Mouse (Mus musculus): Measurements from ENCODE around the gene Lenep.

Gene Lenep

DNA sequence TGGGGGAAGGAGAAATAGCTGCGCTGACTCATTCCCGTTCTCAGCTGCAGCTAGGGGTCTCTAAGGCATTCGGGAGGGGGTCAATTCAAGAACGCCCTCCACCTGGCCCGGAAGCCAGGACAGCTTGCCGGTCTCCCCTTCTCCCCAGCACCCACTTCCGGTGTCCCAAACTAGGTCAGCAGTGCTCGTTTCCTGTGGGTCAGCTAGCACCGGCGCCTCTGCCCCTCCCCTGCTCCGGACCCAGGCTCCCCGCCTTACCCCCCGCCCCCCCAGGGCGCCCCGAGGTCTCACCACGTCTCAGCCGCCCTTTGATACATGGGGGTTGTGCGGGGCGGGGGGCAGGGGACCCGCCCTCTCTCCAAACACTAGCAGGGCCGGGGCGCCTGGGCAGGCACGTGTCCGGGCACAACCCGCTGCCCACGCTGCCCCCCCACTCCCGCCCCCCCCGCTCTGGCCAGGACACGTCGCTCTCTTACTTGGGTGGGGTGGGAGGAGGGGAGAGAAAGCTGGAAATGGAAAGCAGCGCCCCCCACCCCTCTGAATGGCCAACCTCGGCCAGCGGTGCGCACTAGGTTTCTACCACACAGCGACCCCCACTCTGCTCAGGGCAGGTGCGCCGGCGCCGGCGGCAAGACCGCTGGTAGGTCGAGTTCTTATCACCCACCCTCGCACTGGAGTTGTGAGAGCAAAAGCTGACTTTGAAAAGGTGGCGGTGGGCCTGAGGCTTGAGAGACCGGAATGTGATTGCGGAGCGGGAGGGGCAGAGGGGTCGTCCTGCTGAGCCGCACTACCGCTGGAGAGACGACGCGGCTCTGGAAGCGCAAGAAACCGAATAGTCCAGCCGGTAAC lies 10.7 kb downstream of the Lenep start:
- no peak for DNase-seq (ENCODE audit: low spot score in 2 of 2)

DNA sequence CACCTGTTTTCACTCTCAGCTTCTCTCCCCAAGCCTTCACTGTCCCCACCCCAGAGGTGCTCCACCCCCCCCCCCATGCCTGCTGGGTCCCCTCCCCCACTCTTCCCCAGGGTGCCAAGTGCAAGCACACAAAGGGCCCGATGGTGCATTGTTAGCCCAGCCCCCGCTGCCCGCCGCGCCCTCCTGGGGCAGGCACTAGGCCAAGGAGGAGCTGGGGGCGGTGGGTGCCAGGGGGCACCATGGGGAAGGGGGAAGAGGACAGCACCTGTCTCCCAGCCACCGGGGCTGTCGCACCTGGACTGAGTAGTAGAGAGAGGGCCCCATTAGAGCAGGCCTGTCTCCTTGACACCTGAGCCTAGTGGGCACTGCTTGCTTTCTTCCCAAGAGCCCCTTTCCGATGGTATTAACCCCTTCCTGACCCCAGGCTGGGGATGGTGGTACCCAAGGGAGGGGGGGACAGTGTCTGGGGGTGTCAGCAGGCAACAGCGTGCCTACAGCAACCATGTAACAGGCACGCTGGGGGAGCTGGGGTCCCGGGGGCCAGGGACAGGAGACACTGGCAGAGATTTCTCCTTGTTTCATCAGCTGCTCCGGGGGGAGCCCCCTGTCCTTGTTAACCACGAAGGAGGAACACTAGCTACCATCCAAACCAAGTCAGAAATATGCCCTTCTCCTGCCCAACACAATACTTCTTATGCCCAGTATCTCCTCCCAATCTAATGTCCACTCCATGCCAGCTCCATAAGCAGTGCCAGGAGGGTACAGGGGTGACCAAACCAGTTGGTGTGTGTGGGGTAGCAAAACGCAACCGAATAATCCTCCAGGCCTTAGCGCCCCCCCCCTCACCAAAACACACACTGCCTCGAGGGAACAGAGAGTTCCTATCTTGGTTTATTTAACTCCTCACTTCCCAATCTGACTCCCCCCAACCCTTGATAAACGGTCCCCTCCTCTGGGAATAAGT lies 11.6 kb downstream of the Lenep start:
- no peak for DNase-seq (ENCODE audit: low spot score in 2 of 2)

DNA sequence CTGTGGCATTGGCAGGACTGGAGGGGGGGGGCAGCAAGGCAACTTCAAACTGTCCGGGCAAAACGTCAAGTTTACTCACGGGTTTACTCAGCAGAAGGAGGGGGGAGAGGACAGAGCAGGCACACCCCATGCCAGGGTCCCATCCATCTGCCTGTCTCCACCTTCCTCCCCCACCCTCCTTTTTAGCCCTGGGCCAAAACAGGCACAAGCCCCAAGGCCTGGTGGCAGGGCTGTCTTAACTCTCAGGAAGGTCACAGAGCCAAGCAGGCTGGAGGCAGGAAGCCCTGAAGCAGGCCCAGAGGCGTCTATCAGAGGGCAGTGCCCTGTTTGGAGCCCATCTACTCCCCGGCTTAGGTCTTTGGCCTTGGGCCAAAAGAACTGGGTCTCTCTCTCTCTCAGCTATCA lies 12.5 kb downstream of the Lenep start:
- DNase-seq (ENCODE audit: low spot score in 2 of 2), result no peak

DNA sequence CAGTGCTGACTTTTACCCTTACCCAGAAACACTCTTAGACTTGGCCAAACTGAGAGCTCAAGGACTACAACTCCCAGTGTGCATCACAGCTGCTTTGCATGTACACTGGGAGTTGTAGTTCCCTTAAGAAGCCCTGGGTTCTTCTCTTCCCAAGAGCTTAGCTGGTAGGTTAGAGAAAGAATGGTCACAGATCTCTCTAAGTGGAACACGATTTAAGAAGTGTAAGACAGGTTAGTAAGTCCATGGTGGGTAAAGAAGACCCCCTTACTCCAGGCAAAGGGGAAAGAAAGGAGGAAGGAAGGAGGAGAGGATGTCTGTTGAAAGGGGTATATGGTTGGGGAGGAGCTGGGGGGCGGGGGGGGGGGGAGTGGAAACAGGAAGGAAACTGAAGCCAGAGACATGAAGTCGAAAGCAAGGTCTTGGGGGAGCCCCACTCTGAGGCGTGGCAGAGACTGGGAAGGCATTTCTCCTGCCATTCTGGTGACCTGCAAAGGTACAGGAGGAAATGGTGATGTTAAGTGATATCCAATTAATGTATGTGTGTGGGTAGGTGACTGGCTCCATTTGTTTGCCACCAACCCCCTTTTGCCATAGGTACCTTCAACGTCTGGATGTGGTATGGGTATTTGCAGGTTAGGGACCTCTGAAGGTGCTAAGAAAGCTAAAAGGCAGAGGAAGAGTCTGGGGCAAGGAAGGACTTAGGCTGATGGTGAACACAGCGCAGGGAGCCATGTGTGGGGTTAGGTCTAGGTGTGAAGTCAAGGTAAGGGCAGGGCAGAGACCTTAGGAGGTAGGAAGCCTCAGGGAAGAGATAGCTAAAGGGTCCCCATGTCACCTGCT lies 13.5 kb downstream of the Lenep start:
- no peak for DNase-seq (ENCODE audit: low spot score in 2 of 2)

DNA sequence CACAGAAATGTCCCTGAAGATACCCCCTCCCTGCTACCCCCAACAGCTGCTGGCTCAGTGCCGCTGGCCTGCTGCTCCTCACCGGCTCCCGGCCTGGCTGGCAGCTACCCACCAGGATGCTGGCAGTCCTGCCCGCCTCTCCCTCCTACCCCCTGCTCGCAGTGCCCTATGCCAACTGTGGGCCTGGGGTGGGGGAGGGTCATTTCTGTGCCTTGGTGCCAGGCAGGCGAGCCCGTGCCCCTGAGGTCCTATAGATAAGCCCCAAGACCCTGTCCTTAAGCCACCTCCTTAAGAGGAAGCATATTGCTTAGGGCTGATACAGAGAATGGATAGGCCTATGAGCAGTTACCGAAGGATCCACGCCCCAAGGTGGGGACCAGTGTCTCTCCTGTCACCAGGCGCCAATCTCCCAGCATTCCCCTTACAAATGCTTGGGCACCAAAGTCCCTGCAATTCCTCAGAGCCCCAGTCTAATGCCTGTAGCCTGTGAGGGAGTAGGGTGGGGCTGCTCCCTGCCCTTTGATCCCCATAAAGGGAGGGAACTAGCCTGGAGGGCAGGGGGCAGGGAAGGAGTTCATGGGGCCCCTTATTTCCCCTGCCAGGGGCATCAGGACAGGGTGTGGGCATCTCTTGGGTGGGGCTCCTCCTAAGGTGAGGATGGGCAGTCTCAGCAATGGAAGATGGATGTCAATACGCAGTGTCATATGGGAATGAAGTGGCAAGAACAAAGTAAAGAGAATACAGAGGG lies 14.3 kb downstream of the Lenep start:
- DNase-seq (ENCODE audit: low spot score in 2 of 2), result no peak

DNA sequence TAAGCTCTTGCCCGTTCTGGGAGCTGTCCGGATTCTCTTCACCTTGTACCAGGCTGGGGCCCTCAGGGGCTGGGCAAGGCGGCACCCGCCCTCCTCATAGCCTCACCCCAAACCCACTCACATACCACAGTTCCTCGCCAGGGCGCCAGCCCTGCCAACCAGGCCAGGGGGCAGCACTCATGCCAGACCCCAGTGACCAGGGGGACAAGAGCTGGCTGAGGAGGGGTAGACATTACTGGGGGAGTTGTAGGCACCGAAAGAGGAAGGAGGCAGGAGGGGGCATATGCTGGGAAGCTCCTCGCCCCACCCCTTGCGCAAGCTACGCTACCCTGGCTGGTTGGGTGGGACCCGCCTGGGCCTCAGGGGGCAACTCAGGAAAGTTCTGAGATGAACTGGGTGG lies 15.0 kb downstream of the Lenep start:
- no peak for DNase-seq (ENCODE audit: low spot score in 2 of 2)

DNA sequence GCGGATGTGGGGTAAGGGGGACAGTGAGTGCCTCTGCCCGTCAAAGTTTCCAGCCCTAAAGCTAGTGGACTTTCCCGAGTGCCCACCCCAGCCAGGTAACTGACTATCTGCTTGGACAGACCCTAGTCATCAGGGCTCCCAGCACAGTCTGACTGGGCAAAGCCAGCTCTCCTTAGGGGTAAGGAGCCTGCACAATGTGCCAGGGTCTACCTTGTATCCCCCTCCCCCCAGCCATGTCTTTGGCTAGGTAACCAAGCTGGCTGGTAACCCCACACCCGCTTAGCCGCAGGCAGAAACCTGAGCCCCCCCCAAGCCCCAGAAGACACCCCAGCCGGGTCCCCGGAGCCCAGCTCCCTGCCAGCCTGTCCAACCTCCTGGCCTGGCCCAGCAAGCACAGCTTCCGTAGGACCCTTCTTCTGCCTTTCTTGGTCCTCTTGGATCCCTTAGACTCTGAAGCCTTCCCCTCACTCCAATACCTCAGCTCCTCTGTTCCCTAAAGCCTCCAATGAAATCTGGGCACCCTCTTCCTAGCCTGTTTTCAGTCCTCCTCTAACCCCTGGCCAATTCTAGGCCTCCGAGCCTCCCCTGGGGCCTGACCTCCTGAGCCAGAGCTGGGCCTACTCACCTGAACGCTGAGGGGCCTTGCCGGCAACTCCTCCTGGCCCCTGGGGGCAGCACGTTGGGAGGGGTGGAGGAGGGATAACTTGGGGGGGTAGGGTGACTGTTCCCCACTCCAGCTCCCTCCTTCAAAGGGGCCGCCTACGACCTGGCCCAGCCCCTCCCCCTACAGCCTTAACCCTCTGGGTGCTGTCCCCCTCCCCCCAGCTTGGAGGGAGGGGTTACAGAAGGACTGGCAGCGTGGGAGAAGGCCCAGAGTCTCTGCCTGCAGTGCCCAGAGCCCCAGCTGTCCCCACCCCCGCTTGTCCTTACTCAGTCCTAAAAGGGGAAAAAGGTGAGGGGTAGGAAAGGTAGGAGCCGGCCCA lies 15.9 kb downstream of the Lenep start:
- DNase-seq (ENCODE audit: low spot score in 2 of 2), result no peak

GRCm38 (mm10) chr3:89385451-89385850 lies 17.1 kb downstream of the Lenep start:
- no peak for DNase-seq (ENCODE audit: low spot score in 2 of 2)

DNA sequence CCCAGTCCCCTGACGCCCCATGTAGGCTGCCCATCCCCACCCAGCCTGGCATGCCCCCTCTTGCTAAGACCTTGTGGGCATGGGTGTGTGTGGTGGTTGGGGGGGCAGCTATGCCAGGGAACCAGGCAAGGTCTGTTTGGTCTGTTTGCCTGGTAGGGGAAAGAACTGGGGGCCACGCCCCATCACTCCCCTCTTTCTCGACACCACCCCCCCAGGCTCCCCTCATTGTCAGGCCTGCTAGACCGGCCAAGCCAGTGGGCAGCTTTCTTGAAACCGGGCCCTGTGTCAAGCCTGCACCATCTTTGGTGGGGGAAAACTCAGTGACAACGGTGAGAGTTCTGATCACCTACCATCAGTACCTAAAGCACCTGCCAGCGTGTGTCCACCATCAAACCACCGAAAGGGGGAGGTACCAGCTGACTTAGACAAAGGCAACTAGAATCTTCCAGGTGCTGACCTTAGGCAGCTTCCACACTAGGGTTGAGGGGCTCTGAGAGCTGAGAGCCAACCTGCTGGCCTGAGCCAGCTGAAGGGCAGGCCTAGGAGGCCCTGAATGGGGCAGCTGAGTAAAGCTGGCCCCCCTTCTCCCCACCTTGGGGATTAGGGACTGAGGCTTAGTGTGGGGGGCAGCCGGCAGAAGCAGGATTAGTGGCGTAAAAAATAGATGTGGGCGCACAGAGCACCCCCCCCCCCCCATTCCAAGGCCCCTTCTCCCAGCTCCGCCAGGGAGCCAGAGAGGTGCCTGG lies 18.1 kb downstream of the Lenep start:
- DNase-seq (ENCODE audit: low spot score in 2 of 2), result no peak

GRCm38 (mm10) chr3:89383651-89384255 lies 18.8 kb downstream of the Lenep start:
- no peak for DNase-seq (ENCODE audit: low spot score in 2 of 2)

DNA sequence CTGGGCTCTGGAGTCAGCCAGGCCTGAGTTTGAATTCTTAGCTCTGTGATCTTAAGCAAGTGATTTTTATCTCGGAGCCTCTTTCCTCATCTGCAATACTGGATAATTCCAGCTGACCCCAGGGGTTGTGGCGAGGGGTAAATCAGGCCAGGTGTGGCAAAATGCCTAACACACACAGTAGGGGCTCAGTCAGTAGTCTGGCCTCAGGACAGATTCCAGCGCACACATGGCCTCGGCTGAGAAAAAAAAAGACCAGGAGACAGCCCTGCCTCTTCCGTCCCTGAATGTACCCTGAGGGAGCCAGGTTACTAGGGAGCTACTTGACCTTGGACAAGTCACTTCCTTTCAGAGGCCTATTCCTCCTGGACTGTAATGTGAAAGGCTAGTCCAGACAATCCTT lies 19.6 kb downstream of the Lenep start:
- no peak for DNase-seq (ENCODE audit: low spot score in 2 of 2)

DNA sequence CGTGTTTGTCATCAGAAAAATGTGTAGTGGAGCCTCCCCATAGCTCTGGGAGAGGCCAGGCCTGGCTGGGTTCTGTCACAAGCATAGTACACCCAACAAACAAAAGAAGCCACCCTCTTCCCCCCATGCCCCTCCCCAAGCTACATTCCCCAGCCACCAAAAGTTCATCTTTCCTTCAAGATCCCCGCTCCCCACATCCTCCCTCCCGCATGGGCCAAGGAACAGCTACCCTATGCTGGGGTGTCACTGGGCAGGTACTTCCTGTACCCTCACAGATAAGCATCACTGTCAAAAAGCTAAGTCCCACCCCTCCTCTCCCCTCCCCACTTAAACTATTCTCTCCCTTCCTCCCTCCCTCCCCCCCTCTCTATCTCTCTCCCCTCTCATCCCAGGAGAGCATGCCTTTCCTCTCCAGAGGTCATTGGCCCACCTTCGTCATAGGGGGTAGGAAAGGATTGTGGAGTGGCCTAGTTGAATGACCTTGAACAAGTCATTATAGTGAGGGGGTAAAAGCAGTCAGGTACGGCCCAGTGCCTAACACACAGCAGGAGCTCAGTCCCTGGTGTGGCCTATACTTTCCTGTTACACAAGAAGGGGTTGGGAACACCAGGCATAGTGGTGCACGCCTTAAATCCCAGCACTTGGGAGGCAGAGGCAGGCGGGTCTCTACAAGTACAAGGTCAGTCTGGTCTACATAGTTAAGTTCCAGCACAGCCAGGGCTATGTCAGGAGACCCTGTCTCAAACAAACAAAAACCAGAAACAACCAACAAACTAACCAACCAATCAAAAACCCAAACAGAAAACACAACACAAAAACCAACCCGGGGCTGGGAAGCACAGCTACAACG lies 20.3 kb downstream of the Lenep start:
- no peak for DNase-seq (ENCODE audit: low spot score in 2 of 2)

DNA sequence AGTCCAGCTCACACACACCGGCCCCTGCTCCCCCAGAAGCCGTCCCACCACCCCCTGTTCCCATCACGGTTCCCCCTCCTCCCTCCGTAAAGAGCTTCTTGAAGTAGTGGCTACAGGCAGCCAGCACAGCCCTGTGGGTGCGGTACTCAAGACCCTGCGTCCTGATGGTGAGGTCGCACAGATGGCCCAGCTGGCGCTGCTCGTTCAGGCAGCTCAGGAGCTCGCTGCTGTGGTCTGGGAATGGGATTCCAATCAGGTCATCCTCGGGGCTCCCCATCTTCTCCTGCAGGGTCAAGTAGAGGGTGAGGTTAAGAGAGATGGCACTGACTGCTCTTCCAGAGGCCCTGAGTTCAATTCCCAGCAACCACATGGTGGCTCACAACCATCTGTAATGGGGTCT lies 21.4 kb downstream of the Lenep start:
- DNase-seq (ENCODE audit: low spot score in 2 of 2), result no peak

DNA sequence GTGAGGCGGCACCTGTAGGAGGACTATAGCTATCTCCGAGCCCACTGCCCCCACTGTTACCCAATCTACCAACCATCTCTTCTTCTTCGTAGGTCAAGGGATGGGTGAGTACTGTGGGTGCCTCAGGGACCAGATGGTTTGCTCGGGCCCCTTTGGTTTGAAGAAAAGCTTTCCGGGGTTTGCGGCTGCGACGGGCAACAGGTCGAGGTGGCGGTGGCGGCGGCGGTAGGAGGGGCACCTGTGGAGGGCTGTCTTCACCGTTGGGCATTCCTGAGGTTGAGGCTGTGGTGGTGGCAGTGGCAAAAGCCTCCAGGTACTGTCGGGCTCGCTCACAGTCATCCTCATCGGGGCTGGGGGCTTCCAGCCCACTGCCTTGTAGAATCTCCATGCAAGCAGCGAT lies 21.9 kb downstream of the Lenep start:
- no peak for DNase-seq (ENCODE audit: low spot score in 2 of 2)

GRCm38 (mm10) chr3:89380291-89380690 lies 22.3 kb downstream of the Lenep start:
- no peak for DNase-seq (ENCODE audit: low spot score in 2 of 2)

GRCm38 (mm10) chr3:89379388-89380131 lies 23.0 kb downstream of the Lenep start:
- no peak for DNase-seq (ENCODE audit: low spot score in 2 of 2)

All from frontal cortex, postnatal 14 days (tissue).